Mouse (Mus musculus) C2C12 (cell line): ENCODE data around the gene Lgals1.

Experiments used
- CEBPB ChIP-seq: IDR thresholded peaks from one replicate; pipeline ENCODE4 v1.6.1; 2011; ENCODE audit warnings: low read depth, mild to moderate bottlenecking, control low read depth, moderate library complexity
- CTCF ChIP-seq: IDR thresholded peaks from one replicate; pipeline ENCODE4 v1.5.1; 2011; ENCODE audit not compliant: control insufficient read depth, insufficient read depth, insufficient read length
- FOSL1 ChIP-seq: IDR thresholded peaks from one replicate; pipeline ENCODE4 v1.8.0; 2011; ENCODE audit warnings: mild to moderate bottlenecking, low read length; ENCODE audit not compliant: poor library complexity, insufficient read depth, severe bottlenecking
- MAX ChIP-seq: IDR thresholded peaks from one replicate; pipeline ENCODE4 v1.6.1; 2011; ENCODE audit warnings: mild to moderate bottlenecking, control low read depth
- MYOD1 ChIP-seq: IDR thresholded peaks from one replicate; pipeline ENCODE4 v1.6.1; 2011; ENCODE audit warnings: low read depth; ENCODE audit not compliant: control insufficient read depth, insufficient read length
- MYOG ChIP-seq: IDR thresholded peaks from one replicate; pipeline ENCODE4 v1.6.1; 2011; ENCODE audit not compliant: control insufficient read depth, insufficient read length; ENCODE audit errors: extremely low read depth
- USF1 ChIP-seq: IDR thresholded peaks from one replicate; pipeline ENCODE4 v1.6.1; 2011; ENCODE audit warnings: low read depth, mild to moderate bottlenecking, control low read depth, moderate library complexity

- TF ChIP-seq CTCF: no peak
- TF ChIP-seq CEBPB: no peak
- no peak for TF ChIP-seq MAX
- TF ChIP-seq MYOG: no peak
- no peak for TF ChIP-seq MYOD1
- TF ChIP-seq USF1: no peak
- TF ChIP-seq FOSL1: no peak
Observed at GRCm38 (mm10) chr15:78914091-78914822, 12.3 kb upstream of the Lgals1 start.
